Mouse (Mus musculus) neural tube, embryonic 13.5 days (tissue): Measurements from ENCODE around the gene Psmb11. TPM values are rescaled to one million over a fixed set of nuclear protein-coding genes. Genes with fewer than 3 reads are reported as not detected.

ENCODE experiments used
- ATAC-seq: fragments of 200-750 bp; cut with Nextera tagmentation; 2 replicates; pipeline ENCODE4 v1.8.0; 2017; ENCODE audit warnings: low read depth, mild to moderate bottlenecking, moderate TSS enrichment, moderate library complexity
- H3K27ac ChIP-seq: fragments of 300-500 bp; sonication (generic); replicated peaks from 2 replicates; pipeline ENCODE4 v1.5.1; 2015; ENCODE audit warnings: moderate library complexity, mild to moderate bottlenecking, inconsistent platforms
- H3K27me3 ChIP-seq: fragments of 300-500 bp; sonication (generic); 2 replicates; pipeline ENCODE4 v1.6.1; 2015; ENCODE audit warnings: mild to moderate bottlenecking, inconsistent platforms
- H3K36me3 ChIP-seq: fragments of 300-500 bp; sonication (generic); 2 replicates; pipeline ENCODE4 v1.6.1; 2015; ENCODE audit warnings: mild to moderate bottlenecking, inconsistent platforms
- H3K4me1 ChIP-seq: fragments of 300-500 bp; sonication (generic); replicated peaks from 2 replicates; pipeline ENCODE4 v1.6.1; 2015; ENCODE audit warnings: inconsistent platforms
- H3K4me2 ChIP-seq: fragments of 300-500 bp; sonication (generic); 2 replicates; pipeline ENCODE4 v1.6.1; 2015; ENCODE audit warnings: inconsistent platforms, mild to moderate bottlenecking, moderate library complexity
- H3K4me3 ChIP-seq: fragments of 300-500 bp; sonication (generic); 2 replicates; pipeline ENCODE4 v1.5.1; 2015; ENCODE audit warnings: mild to moderate bottlenecking, inconsistent platforms
- H3K9ac ChIP-seq: fragments of 300-500 bp; sonication (generic); 2 replicates; pipeline ENCODE4 v1.6.1; 2015; ENCODE audit warnings: moderate library complexity, mild to moderate bottlenecking, inconsistent platforms
- H3K9me3 ChIP-seq: fragments of 300-500 bp; sonication (generic); 2 replicates; pipeline ENCODE4 v1.6.1; 2016; ENCODE audit warnings: inconsistent platforms
- WGBS: fragments of 180-500 bp; shearing (Covaris S2); methylation state at CpG from one replicate; pipeline ENCODE4 v1.1.7; 2015; 5-methylcytosine and 5-hydroxymethylcytosine counted together
- polyA plus RNA-seq: library from polyadenylated mRNA; unstranded; fragments of >200 nt; fragmentation: Nextera tagmentation; extraction: Ambion mirVana; gene quantifications from 2 replicates; pipeline ENCODE4 v1.2.1, GENCODE M21; 2015

Gene Psmb11
- polyA plus RNA-seq, 1 experiment from 2014 or later, result 0.07 TPM

GRCm38 (mm10) chr14:54582536-54582935 is 38.7 kb upstream of the Psmb11 start:
- no peaks in the 10 kb centered on the region for H3K9me3 ChIP-seq
- WGBS, result 93% methylated on average over 9 of the region's 9 CpGs
- ATAC-seq, result no peak
- no peak overlapping the region for H3K9ac ChIP-seq
- no peak overlapping the region for H3K4me2 ChIP-seq
- no peak overlapping the region for H3K27ac ChIP-seq
- no peak overlapping the region for H3K4me3 ChIP-seq
- peaks cover 29% of the 10 kb centered on the region for H3K36me3 ChIP-seq
- peaks cover 9% of the 10 kb centered on the region for H3K4me1 ChIP-seq
- no peaks in the 10 kb centered on the region; the same call in 1 of the 2 replicates for H3K27me3 ChIP-seq

DNA sequence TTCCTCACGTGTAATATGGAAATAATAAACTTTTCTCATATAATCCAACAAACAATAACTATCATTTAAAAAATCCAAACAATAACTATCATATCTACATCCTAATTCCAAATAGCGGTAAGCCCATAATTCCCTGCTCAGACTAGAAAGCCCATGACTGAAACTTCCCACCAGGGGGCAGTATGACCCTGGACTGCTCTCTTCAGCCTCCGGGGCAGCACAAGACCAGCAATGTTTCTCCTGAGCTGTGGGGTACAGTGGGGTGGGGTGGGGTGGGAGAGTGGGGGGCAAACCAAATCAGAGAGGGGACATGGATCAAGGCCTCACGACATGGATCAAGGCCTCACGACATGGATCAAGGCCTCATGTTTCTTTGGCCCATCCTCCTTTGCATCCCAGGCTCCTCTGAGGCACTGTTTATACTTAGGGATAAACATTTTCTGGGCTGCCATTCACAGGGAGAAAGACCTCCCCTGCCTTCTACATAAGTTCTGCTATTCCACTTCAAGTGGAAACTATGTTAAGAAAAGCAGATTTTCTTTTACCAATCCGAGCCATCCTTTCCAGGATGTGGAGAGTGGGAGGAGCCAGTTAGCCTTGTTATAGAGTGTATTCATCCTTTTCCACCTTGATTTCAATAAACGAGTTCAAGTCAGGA is 37.4 kb upstream of the Psmb11 start:
- 48% methylated on average over 7 of the region's 7 CpGs for WGBS
- H3K4me2 ChIP-seq, result no peak overlapping the region
- no peak for ATAC-seq

GRCm38 (mm10) chr14:54591056-54591455 is 30.2 kb upstream of the Psmb11 start:
- Histone ChIP-seq H3K36me3 (peaks cover 24% of the 10 kb centered on the region), H3K4me2 (no peak overlapping the region), H3K4me3 (no peak overlapping the region), H3K27me3 (no peaks in the 10 kb centered on the region), H3K9me3 (no peaks in the 10 kb centered on the region), H3K4me1 (peaks cover 14% of the 10 kb centered on the region), H3K9ac (no peak overlapping the region), H3K27ac (no peak overlapping the region)
- WGBS, result 92% methylated on average over 16 of the region's 16 CpGs
- ATAC-seq, result no peak

More for the DNA sequence above, 37.4 kb upstream of the Psmb11 start:
- peaks cover 29% of the 10 kb centered on the region for H3K36me3 ChIP-seq
- H3K27me3 ChIP-seq, result no peaks in the 10 kb centered on the region
- H3K9ac ChIP-seq, result no peak overlapping the region
- H3K27ac ChIP-seq, result no peak overlapping the region
- H3K4me3 ChIP-seq, result no peak overlapping the region
- no peaks in the 10 kb centered on the region for H3K4me1 ChIP-seq
- no peaks in the 10 kb centered on the region for H3K9me3 ChIP-seq

- Histone ChIP-seq H3K4me2 (0 out of 2 replicates have a peak overlapping the region, but pooled peaks have one; percentile 21), H3K36me3 (peaks cover 28% of the 10 kb centered on the region), H3K4me3 (no peak overlapping the region), H3K27ac (peak overlapping the region; percentile 81), H3K9ac (peak overlapping the region; percentile 52), H3K27me3 (no peaks in the 10 kb centered on the region), H3K9me3 (no peaks in the 10 kb centered on the region), H3K4me1 (peaks cover 14% of the 10 kb centered on the region)
- 40% methylated on average over 10 of the region's 10 CpGs for WGBS
- 0 out of 2 replicates have a peak, but pooled peaks have one; percentile 21 for ATAC-seq
Measured at GRCm38 (mm10) chr14:54592319-54592934, 28.8 kb upstream of the Psmb11 start.

DNA sequence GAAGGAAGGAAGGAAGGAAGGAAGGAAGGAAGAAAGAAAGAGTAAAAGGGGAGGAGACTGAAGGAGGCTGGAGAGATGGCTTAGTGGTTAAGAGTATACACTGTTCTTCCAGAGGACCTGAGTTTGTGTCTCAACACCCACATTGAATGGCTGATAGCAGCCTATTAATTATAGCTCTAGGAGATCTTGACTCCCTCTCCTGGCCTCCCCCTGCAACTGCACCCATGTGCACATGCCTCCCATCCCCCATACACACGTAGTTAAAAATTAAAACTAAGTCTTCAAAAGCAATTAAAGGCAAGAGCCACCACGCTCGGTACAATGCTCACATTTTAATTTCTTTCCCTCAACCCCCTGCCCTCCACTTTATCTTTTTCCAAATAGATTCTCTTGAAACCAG is 27.2 kb upstream of the Psmb11 start:
- 91% methylated on average over 3 of the region's 3 CpGs for WGBS
- no peak for ATAC-seq

GRCm38 (mm10) chr14:54594631-54595414 is 26.4 kb upstream of the Psmb11 start:
- H3K36me3 ChIP-seq, result peaks cover 38% of the 10 kb centered on the region
- no peak overlapping the region for H3K4me2 ChIP-seq
- H3K9me3 ChIP-seq, result no peaks in the 10 kb centered on the region
- H3K27ac ChIP-seq, result peak overlapping the region; percentile 28; the same call in 1 of the 2 replicates
- WGBS, result 65% methylated on average over 28 of the region's 28 CpGs
- no peak for ATAC-seq
- no peaks in the 10 kb centered on the region for H3K27me3 ChIP-seq
- no peak overlapping the region for H3K4me3 ChIP-seq
- H3K9ac ChIP-seq, result no peak overlapping the region
- peaks cover 14% of the 10 kb centered on the region for H3K4me1 ChIP-seq

More for the DNA sequence above, 27.2 kb upstream of the Psmb11 start:
- no peak overlapping the region for H3K4me3 ChIP-seq
- no peak overlapping the region for H3K4me2 ChIP-seq
- H3K9me3 ChIP-seq, result no peaks in the 10 kb centered on the region
- H3K27ac ChIP-seq, result no peak overlapping the region
- H3K9ac ChIP-seq, result no peak overlapping the region
- no peaks in the 10 kb centered on the region for H3K27me3 ChIP-seq
- H3K36me3 ChIP-seq, result peaks cover 31% of the 10 kb centered on the region
- peaks cover 14% of the 10 kb centered on the region for H3K4me1 ChIP-seq

GRCm38 (mm10) chr14:54597084-54597483 is 24.1 kb upstream of the Psmb11 start:
- H3K27me3 ChIP-seq, result no peaks in the 10 kb centered on the region
- 78% methylated on average over 7 of the region's 7 CpGs for WGBS
- H3K4me3 ChIP-seq, result no peak overlapping the region
- H3K36me3 ChIP-seq, result peaks cover 31% of the 10 kb centered on the region
- no peak overlapping the region for H3K9ac ChIP-seq
- H3K27ac ChIP-seq, result no peak overlapping the region
- H3K4me2 ChIP-seq, result no peak overlapping the region
- no peak for ATAC-seq
- H3K9me3 ChIP-seq, result no peaks in the 10 kb centered on the region
- H3K4me1 ChIP-seq, result peaks cover 14% of the 10 kb centered on the region

DNA sequence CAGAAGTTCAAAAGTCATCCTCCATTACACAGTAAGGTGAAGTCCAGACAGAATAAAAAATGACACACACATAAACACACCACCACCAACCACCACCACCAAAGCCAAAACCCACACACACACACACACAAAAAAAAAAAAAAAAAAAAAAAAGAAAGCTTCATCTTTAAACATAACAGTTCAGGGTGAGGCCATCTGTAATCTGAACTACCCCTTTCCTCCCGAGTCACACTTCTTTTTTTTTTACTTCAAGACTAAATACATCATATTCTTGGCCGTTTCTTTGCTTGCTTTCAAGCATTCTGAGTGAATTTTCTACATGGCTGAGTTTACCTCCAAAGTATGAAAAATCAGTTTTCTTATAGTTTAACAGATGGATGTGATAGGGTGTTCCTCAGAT is 19.6 kb upstream of the Psmb11 start:
- Histone ChIP-seq H3K9me3 (no peaks in the 10 kb centered on the region), H3K27me3 (no peaks in the 10 kb centered on the region), H3K9ac (no peak overlapping the region), H3K4me2 (no peak overlapping the region), H3K4me3 (no peak overlapping the region), H3K4me1 (peaks cover 24% of the 10 kb centered on the region), H3K27ac (no peak overlapping the region), H3K36me3 (peaks cover 14% of the 10 kb centered on the region; the same call in 1 of the 2 replicates)
- WGBS, result 82% methylated on average over 2 of the region's 2 CpGs
- ATAC-seq, result no peak

DNA sequence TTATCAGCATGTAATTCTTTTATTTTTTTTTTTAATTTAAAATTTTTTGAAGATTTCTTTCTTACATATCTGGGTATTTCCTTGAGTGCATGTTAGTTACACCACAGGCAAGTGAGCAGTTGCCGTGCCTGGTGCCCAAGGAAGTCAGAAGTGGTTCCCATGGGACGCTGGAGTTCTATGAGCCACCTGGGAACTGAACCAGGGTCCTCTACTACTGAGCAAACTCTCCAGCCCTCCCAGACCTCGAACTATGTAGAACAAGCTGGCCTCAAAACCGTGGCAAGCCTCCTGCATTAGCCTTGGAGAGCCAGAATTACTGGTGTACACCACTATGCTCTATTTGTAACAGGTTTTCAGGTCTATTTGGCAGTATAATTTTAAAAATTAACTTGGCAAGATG is 18.6 kb upstream of the Psmb11 start:
- Histone ChIP-seq H3K9ac (peak overlapping the region; percentile 81), H3K4me3 (peak overlapping the region; percentile 64), H3K36me3 (peaks cover 9% of the 10 kb centered on the region; the same call in 1 of the 2 replicates), H3K27me3 (no peaks in the 10 kb centered on the region), H3K4me1 (peaks cover 24% of the 10 kb centered on the region), H3K9me3 (no peaks in the 10 kb centered on the region), H3K27ac (peak overlapping the region; percentile 97), H3K4me2 (peak overlapping the region; percentile 61)
- ATAC-seq, result peak; percentile 45
- 28% methylated on average over 4 of the region's 4 CpGs for WGBS

DNA sequence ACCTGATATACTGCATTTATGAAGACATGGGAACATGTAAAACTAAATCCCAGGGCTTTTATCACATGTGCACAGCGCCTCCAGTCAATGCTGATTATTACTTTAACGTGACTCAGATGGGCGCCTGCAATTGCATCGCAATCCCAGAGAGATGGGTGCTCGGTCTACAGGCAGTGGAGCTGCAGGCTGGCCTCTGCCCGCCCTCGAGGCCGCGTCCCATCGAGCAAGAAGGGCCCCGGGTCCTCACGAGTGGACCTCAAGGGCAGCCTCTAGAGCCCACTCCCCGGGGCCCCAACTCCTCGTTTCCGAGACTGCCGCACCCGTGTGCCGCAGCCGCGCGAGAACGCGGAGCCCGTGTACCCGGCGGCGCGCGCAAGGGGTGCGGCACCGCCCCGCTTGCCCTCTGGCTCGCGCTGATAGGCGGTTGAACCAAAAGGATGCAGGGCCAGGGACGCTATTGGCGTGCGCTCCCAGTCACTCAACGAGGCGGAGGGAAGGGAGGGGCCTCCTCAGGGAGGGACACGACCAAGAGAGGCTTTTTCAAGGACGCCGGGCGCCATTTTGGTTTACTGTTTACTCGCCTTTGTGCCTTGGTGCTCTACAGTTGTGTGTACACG is 18.1 kb upstream of the Psmb11 start:
- Histone ChIP-seq H3K27me3 (no peaks in the 10 kb centered on the region), H3K4me3 (peak overlapping the region; percentile 64), H3K27ac (peak overlapping the region; percentile 97), H3K9ac (peak overlapping the region; percentile 81), H3K9me3 (no peaks in the 10 kb centered on the region), H3K4me1 (peaks cover 24% of the 10 kb centered on the region), H3K36me3 (peaks cover 9% of the 10 kb centered on the region; the same call in 1 of the 2 replicates), H3K4me2 (peak overlapping the region; percentile 61)
- under 1% methylated on average over 46 of the region's 46 CpGs for WGBS
- peak; percentile 99 for ATAC-seq

- Histone ChIP-seq H3K9ac (no peak overlapping the region), H3K4me1 (peaks cover 24% of the 10 kb centered on the region), H3K27ac (peak overlapping the region; percentile 97), H3K4me2 (peak overlapping the region; percentile 61), H3K27me3 (no peaks in the 10 kb centered on the region), H3K4me3 (peak overlapping the region; percentile 64), H3K9me3 (no peaks in the 10 kb centered on the region), H3K36me3 (peaks cover 9% of the 10 kb centered on the region; the same call in 1 of the 2 replicates)
- 90% methylated on average over 8 of the region's 8 CpGs for WGBS
- ATAC-seq, result no peak
Measured at GRCm38 (mm10) chr14:54603686-54604085, 17.5 kb upstream of the Psmb11 start.
